Mouse (Mus musculus) neural tube, embryonic 10.5 days (tissue): ENCODE results near the gene Pard3b.
A peak's percentile ranks its signal among the peaks of the same experiment; 100 is the strongest.
"Not testable (repeated sequence)": the region's sequence is repeated elsewhere in the genome, so short reads cannot be mapped to it uniquely, and the experiment has no call there.

Source experiments
- DNase-seq: peaks from one replicate; pipeline ENCODE4 v3.0.0-alpha.2; 2017; ENCODE audit warnings: low spot score; ENCODE audit errors: extremely low spot score

Gene Pard3b

GRCm38 (mm10) chr1:62564245-62565119, 925.9 kb downstream of the Pard3b start:
- no peak for DNase-seq

- DNase-seq = no peak
These were observed 926.6 kb downstream of the Pard3b start for GRCm38 (mm10) chr1:62565120-62565809.

GRCm38 (mm10) chr1:62566596-62566995, 928.0 kb downstream of the Pard3b start:
- DNase-seq = no peak

- no peak for DNase-seq
These were observed 938.4 kb downstream of the Pard3b start for GRCm38 (mm10) chr1:62576939-62577590.

GRCm38 (mm10) chr1:62579024-62579765, 940.6 kb downstream of the Pard3b start:
- no peak for DNase-seq

GRCm38 (mm10) chr1:62580314-62580935, 941.8 kb downstream of the Pard3b start:
- no peak for DNase-seq

- no peak for DNase-seq
These were observed 943.9 kb downstream of the Pard3b start for GRCm38 (mm10) chr1:62582476-62582875.

GRCm38 (mm10) chr1:62587536-62587935, 948.9 kb downstream of the Pard3b start:
- no peak for DNase-seq

- DNase-seq = peak; percentile 20
These were observed 952.8 kb downstream of the Pard3b start for GRCm38 (mm10) chr1:62591296-62592031.

GRCm38 (mm10) chr1:62595401-62595800, 956.8 kb downstream of the Pard3b start:
- DNase-seq = no peak

GRCm38 (mm10) chr1:62597751-62598400, 959.3 kb downstream of the Pard3b start:
- no peak for DNase-seq

- no peak for DNase-seq
These were observed 959.9 kb downstream of the Pard3b start for GRCm38 (mm10) chr1:62598551-62598950.

- not testable (repeated sequence) for DNase-seq
These were observed 966.0 kb downstream of the Pard3b start for GRCm38 (mm10) chr1:62604644-62605043.

- DNase-seq = peak; percentile 45
These were observed 979.6 kb downstream of the Pard3b start for GRCm38 (mm10) chr1:62618109-62618665.

- no peak for DNase-seq
These were observed 980.8 kb downstream of the Pard3b start for GRCm38 (mm10) chr1:62619456-62619855.

GRCm38 (mm10) chr1:62622447-62622846, 983.8 kb downstream of the Pard3b start:
- DNase-seq = no peak

- no peak for DNase-seq
These were observed 985.5 kb downstream of the Pard3b start for GRCm38 (mm10) chr1:62624166-62624565.

GRCm38 (mm10) chr1:62624836-62625235, 986.2 kb downstream of the Pard3b start:
- no peak for DNase-seq

- no peak for DNase-seq
These were observed 986.7 kb downstream of the Pard3b start for GRCm38 (mm10) chr1:62625332-62625731.
